Mouse (Mus musculus) spleen, adult 2 months (tissue): ENCODE measurements at regions not wholly inside any gene's neighbourhood (a gene's known extent, or its start where the extent isn't known, plus 50 kb on each side); places are given as distances from the start of the nearest gene placed in this dataset.

Source experiments
- CTCF ChIP-seq: fragments of 200-500 bp; IDR thresholded peaks from 2 replicates; pipeline ENCODE4 v1.5.1; 2011; ENCODE audit warnings: mild to moderate bottlenecking, inconsistent platforms; ENCODE audit not compliant: insufficient read depth, insufficient read length, insufficient replicate concordance; ENCODE audit errors: extremely low read depth
- POLR2A ChIP-seq: fragments of 200-500 bp; IDR thresholded peaks from 2 replicates; pipeline ENCODE4 v1.6.1; 2011; ENCODE audit warnings: low read depth, low read length, inconsistent platforms

- TF ChIP-seq CTCF (no peak), POLR2A (no peak)
Measured at GRCm38 (mm10) chr6:143660837-143661236, 493.8 kb downstream of the Etnk1 start.
